Mouse (Mus musculus) lung, embryonic 15.5 days (tissue): ENCODE measurements around the gene Tmprss7. TPM values are rescaled to one million over a fixed set of nuclear protein-coding genes. Genes with fewer than 3 reads are reported as not detected.

Experiments
- ATAC-seq: fragments of 200-750 bp; cut with Nextera tagmentation; 2 replicates; pipeline ENCODE4 v1.8.0; 2017; ENCODE audit warnings: moderate number of reproducible peaks, borderline replicate concordance; ENCODE audit not compliant: low FRiP score, low TSS enrichment; ENCODE audit errors: extremely low read depth
- H3K27ac ChIP-seq: fragments of 300-500 bp; sonication (generic); 2 replicates; pipeline ENCODE4 v1.5.1; 2015; ENCODE audit warnings: moderate library complexity, mild to moderate bottlenecking, inconsistent platforms
- H3K27me3 ChIP-seq: fragments of 300-500 bp; sonication (generic); 2 replicates; pipeline ENCODE4 v1.6.1; 2015; ENCODE audit warnings: inconsistent platforms
- H3K36me3 ChIP-seq: fragments of 300-500 bp; sonication (generic); 2 replicates; pipeline ENCODE4 v1.6.1; 2015; ENCODE audit warnings: inconsistent platforms
- H3K4me1 ChIP-seq: fragments of 300-500 bp; sonication (generic); 2 replicates; pipeline ENCODE4 v1.6.1; 2015; ENCODE audit warnings: inconsistent platforms
- H3K4me2 ChIP-seq: fragments of 300-500 bp; sonication (generic); 2 replicates; pipeline ENCODE4 v1.6.1; 2015; ENCODE audit warnings: inconsistent platforms, mild to moderate bottlenecking, moderate library complexity
- H3K4me3 ChIP-seq: fragments of 300-500 bp; sonication (generic); 2 replicates; pipeline ENCODE4 v1.5.1; 2015; ENCODE audit warnings: mild to moderate bottlenecking, inconsistent platforms
- H3K9ac ChIP-seq: fragments of 300-500 bp; sonication (generic); 2 replicates; pipeline ENCODE4 v1.6.1; 2015; ENCODE audit warnings: inconsistent platforms
- H3K9me3 ChIP-seq: fragments of 300-500 bp; sonication (generic); 2 replicates; pipeline ENCODE4 v1.6.1; 2016; ENCODE audit warnings: inconsistent platforms
- whole genome bisulfite sequencing: fragments of 180-500 bp; shearing (Covaris S2); methylation state at CpG from one replicate; pipeline ENCODE4 v1.1.7; 2015; 5-methylcytosine and 5-hydroxymethylcytosine counted together
- polyA plus RNA-seq: library from polyadenylated mRNA; unstranded; fragments of >200 nt; fragmentation: Nextera tagmentation; extraction: Ambion mirVana; gene quantifications from 2 replicates; pipeline ENCODE4 v1.2.1, GENCODE M21; 2015

Tmprss7 gene
- polyA plus RNA-seq, 1 experiment from 2014 or later = 0.10 TPM

GRCm38 (mm10) chr16:45718296-45718695 is 24.8 kb upstream of the Tmprss7 start:
- 80% methylated on average over 4 of the region's 4 CpGs for WGBS
- no peaks in the 10 kb centered on the region for H3K27me3 ChIP-seq
- H3K4me2 ChIP-seq = no peak overlapping the region
- ATAC-seq = no peak
- H3K36me3 ChIP-seq = no peaks in the 10 kb centered on the region
- H3K4me3 ChIP-seq = no peak overlapping the region
- no peaks in the 10 kb centered on the region for H3K4me1 ChIP-seq
- no peak overlapping the region for H3K27ac ChIP-seq
- 0 out of 2 replicates have a peak, but pooled peaks cover 5% of the 10 kb centered on the region for H3K9me3 ChIP-seq
- no peak overlapping the region for H3K9ac ChIP-seq

- Histone ChIP-seq H3K9ac (no peak overlapping the region), H3K4me3 (no peak overlapping the region), H3K36me3 (no peaks in the 10 kb centered on the region), H3K9me3 (0 out of 2 replicates have a peak, but pooled peaks cover 5% of the 10 kb centered on the region), H3K27me3 (no peaks in the 10 kb centered on the region), H3K4me2 (no peak overlapping the region), H3K4me1 (no peaks in the 10 kb centered on the region), H3K27ac (no peak overlapping the region)
- no peak for ATAC-seq
- 69% methylated on average over 5 of the region's 5 CpGs for WGBS
Observed at GRCm38 (mm10) chr16:45714489-45715150, 21.2 kb upstream of the Tmprss7 start.

GRCm38 (mm10) chr16:45713878-45714277 is 20.4 kb upstream of the Tmprss7 start:
- H3K9me3 ChIP-seq = 0 out of 2 replicates have a peak, but pooled peaks cover 5% of the 10 kb centered on the region
- no peaks in the 10 kb centered on the region for H3K27me3 ChIP-seq
- no peak overlapping the region for H3K9ac ChIP-seq
- 63% methylated on average over 1 of the region's 1 CpGs for WGBS
- ATAC-seq = no peak
- H3K4me3 ChIP-seq = no peak overlapping the region
- H3K27ac ChIP-seq = no peak overlapping the region
- no peaks in the 10 kb centered on the region for H3K36me3 ChIP-seq
- no peaks in the 10 kb centered on the region for H3K4me1 ChIP-seq
- H3K4me2 ChIP-seq = no peak overlapping the region

- Histone ChIP-seq H3K27me3 (no peaks in the 10 kb centered on the region), H3K27ac (no peak overlapping the region), H3K9me3 (0 out of 2 replicates have a peak, but pooled peaks cover 5% of the 10 kb centered on the region), H3K4me1 (no peaks in the 10 kb centered on the region), H3K4me2 (no peak overlapping the region), H3K36me3 (no peaks in the 10 kb centered on the region), H3K4me3 (no peak overlapping the region), H3K9ac (no peak overlapping the region)
- ATAC-seq = no peak
- WGBS = 78% methylated on average over 5 of the region's 5 CpGs
Observed at GRCm38 (mm10) chr16:45713261-45713660, 19.8 kb upstream of the Tmprss7 start.

GRCm38 (mm10) chr16:45711263-45711662 is 17.8 kb upstream of the Tmprss7 start:
- no peak for ATAC-seq
- no peaks in the 10 kb centered on the region for H3K27me3 ChIP-seq
- no peaks in the 10 kb centered on the region for H3K4me1 ChIP-seq
- H3K27ac ChIP-seq = no peak overlapping the region
- H3K4me2 ChIP-seq = no peak overlapping the region
- no peaks in the 10 kb centered on the region for H3K36me3 ChIP-seq
- no peak overlapping the region for H3K4me3 ChIP-seq
- no peak overlapping the region for H3K9ac ChIP-seq
- H3K9me3 ChIP-seq = 0 out of 2 replicates have a peak, but pooled peaks cover 3% of the 10 kb centered on the region
- whole genome bisulfite sequencing = 77% methylated on average over 7 of the region's 7 CpGs

- Histone ChIP-seq H3K4me2 (no peak overlapping the region), H3K36me3 (no peaks in the 10 kb centered on the region), H3K27ac (no peak overlapping the region), H3K4me3 (no peak overlapping the region), H3K9ac (no peak overlapping the region), H3K9me3 (no peaks in the 10 kb centered on the region), H3K27me3 (no peaks in the 10 kb centered on the region), H3K4me1 (no peaks in the 10 kb centered on the region)
- no peak for ATAC-seq
- 70% methylated on average over 5 of the region's 5 CpGs for WGBS
Observed at GRCm38 (mm10) chr16:45699301-45699700, 5.8 kb upstream of the Tmprss7 start.

GRCm38 (mm10) chr16:45697996-45698395 is 4.5 kb upstream of the Tmprss7 start:
- WGBS = 64% methylated on average over 6 of the region's 6 CpGs
- Histone ChIP-seq H3K4me3 (no peak overlapping the region), H3K4me2 (no peak overlapping the region)

GRCm38 (mm10) chr16:45695445-45696160 is 2.1 kb upstream of the Tmprss7 start:
- H3K9me3 ChIP-seq = no peaks in the 10 kb centered on the region
- no peak overlapping the region for H3K27ac ChIP-seq
- H3K36me3 ChIP-seq = no peaks in the 10 kb centered on the region
- H3K4me3 ChIP-seq = no peak overlapping the region
- 69% methylated on average over 9 of the region's 9 CpGs for WGBS
- ATAC-seq = no peak
- no peaks in the 10 kb centered on the region for H3K4me1 ChIP-seq
- no peak overlapping the region for H3K4me2 ChIP-seq
- H3K9ac ChIP-seq = no peak overlapping the region
- H3K27me3 ChIP-seq = no peaks in the 10 kb centered on the region

More at GRCm38 (mm10) chr16:45697996-45698395, 4.5 kb upstream of the Tmprss7 start:
- Histone ChIP-seq H3K9ac (no peak overlapping the region), H3K27me3 (no peaks in the 10 kb centered on the region), H3K27ac (no peak overlapping the region), H3K36me3 (no peaks in the 10 kb centered on the region), H3K4me1 (no peaks in the 10 kb centered on the region), H3K9me3 (no peaks in the 10 kb centered on the region)
- ATAC-seq = no peak

- 73% methylated on average over 3 of the region's 3 CpGs for WGBS
- no peaks in the 10 kb centered on the region for H3K36me3 ChIP-seq
- no peaks in the 10 kb centered on the region for H3K9me3 ChIP-seq
- H3K27me3 ChIP-seq = no peaks in the 10 kb centered on the region
- H3K4me3 ChIP-seq = no peak overlapping the region
- no peak for ATAC-seq
- H3K4me2 ChIP-seq = no peak overlapping the region
- no peak overlapping the region for H3K27ac ChIP-seq
- H3K4me1 ChIP-seq = no peaks in the 10 kb centered on the region; the same call in 1 of the 2 replicates
- H3K9ac ChIP-seq = no peak overlapping the region
Observed at GRCm38 (mm10) chr16:45692851-45693250, 607 bp downstream of the Tmprss7 start.

GRCm38 (mm10) chr16:45690178-45690577 is 3.3 kb downstream of the Tmprss7 start:
- WGBS = 17% methylated on average over 4 of the region's 4 CpGs
- Histone ChIP-seq H3K4me3 (no peak overlapping the region), H3K27me3 (no peaks in the 10 kb centered on the region)

GRCm38 (mm10) chr16:45686833-45687232 is 6.6 kb downstream of the Tmprss7 start:
- H3K4me3 ChIP-seq = no peak overlapping the region
- H3K9ac ChIP-seq = no peak overlapping the region
- no peak overlapping the region for H3K27ac ChIP-seq
- ATAC-seq = no peak
- WGBS = 80% methylated on average over 3 of the region's 3 CpGs
- H3K36me3 ChIP-seq = no peaks in the 10 kb centered on the region
- no peaks in the 10 kb centered on the region for H3K9me3 ChIP-seq
- no peaks in the 10 kb centered on the region for H3K27me3 ChIP-seq
- no peaks in the 10 kb centered on the region; the same call in 1 of the 2 replicates for H3K4me1 ChIP-seq
- H3K4me2 ChIP-seq = no peak overlapping the region

More at GRCm38 (mm10) chr16:45690178-45690577, 3.3 kb downstream of the Tmprss7 start:
- no peak overlapping the region for H3K9ac ChIP-seq
- no peaks in the 10 kb centered on the region for H3K9me3 ChIP-seq
- H3K27ac ChIP-seq = no peak overlapping the region
- no peak overlapping the region for H3K4me2 ChIP-seq
- H3K4me1 ChIP-seq = no peaks in the 10 kb centered on the region; the same call in 1 of the 2 replicates
- no peak for ATAC-seq
- H3K36me3 ChIP-seq = no peaks in the 10 kb centered on the region

- Histone ChIP-seq H3K9ac (no peak overlapping the region), H3K27ac (no peak overlapping the region), H3K4me2 (no peak overlapping the region), H3K4me1 (no peaks in the 10 kb centered on the region; the same call in 1 of the 2 replicates), H3K4me3 (no peak overlapping the region), H3K27me3 (no peaks in the 10 kb centered on the region), H3K9me3 (no peaks in the 10 kb centered on the region), H3K36me3 (no peaks in the 10 kb centered on the region)
- no peak for ATAC-seq
- 70% methylated on average over 3 of the region's 3 CpGs for WGBS
Observed at GRCm38 (mm10) chr16:45685295-45685694, 8.2 kb downstream of the Tmprss7 start.
